In the genomic region with DNA sequence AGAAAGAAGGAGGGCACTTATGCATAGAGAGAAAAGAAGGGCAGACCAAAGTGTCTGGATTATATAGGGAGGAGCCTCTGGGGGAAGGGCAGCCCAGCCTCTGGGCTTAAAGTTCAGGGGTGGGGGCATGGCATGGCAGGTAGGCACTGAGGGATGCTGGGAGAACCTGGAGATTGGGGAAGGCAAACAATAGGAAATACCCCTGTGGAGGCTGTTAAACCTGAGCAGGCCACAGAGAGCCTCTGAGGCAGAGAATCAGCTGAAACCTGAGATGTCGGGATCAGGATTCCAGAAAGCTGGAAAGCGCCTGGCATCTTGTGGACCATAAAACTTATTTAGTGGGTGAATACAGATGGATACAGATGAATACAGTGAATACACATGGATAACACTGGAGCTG, we compare ENCODE assay signal across 25 mouse cellular contexts. TPM values are rescaled to one million over a fixed set of nuclear protein-coding genes. Genes with fewer than 3 reads are reported as not detected.
DNase-seq lines count a peak whose midpoint lies in the region; ATAC-seq and TF ChIP-seq lines count a peak whose summit lies in the region.
"Had no signal": no experiment of that assay in that cellular context is flagged by ENCODE, and none has a peak within 500 bp of the region (broad histone marks: within the 10 kb centered on the region; RNA-seq: fewer than 3 reads in every experiment).

No protein-coding gene starts in this region.

- no peak overlapping the region for H3K27ac ChIP-seq in kidney, postnatal 0 days
- no peak overlapping the region; the same call in 1 of the 2 replicates for H3K27ac ChIP-seq in limb, embryonic 11.5 days (replicated peaks; ENCODE audit: low read depth, low read length)

- no peak overlapping the region for H3K4me2 ChIP-seq in kidney, postnatal 0 days (ENCODE audit: low read length)
- no peak overlapping the region for H3K4me2 ChIP-seq in limb, embryonic 11.5 days (ENCODE audit: low read depth, severe bottlenecking)

- no peaks in the 10 kb centered on the region for H3K36me3 ChIP-seq in kidney, postnatal 0 days (ENCODE audit: insufficient read depth, low read length)
- H3K36me3 ChIP-seq in limb, embryonic 11.5 days (ENCODE audit: control insufficient read depth, insufficient read depth, low read length): no peaks in the 10 kb centered on the region

- 51% methylated on average over 2 of the region's 2 CpGs for WGBS in kidney, postnatal 0 days
- 57% methylated on average over 2 of the region's 2 CpGs for WGBS in limb, embryonic 11.5 days

- DNase-seq in cerebellum, adult 11-12 months: peak; percentile 36
- DNase-seq in cerebellum, adult 18-20 months: no peak
- DNase-seq in kidney, postnatal 0 days (ENCODE audit: low spot score): peak; percentile 33
- no peak for DNase-seq in kidney, postnatal 4 days
- DNase-seq in limb, embryonic 11.5 days (ENCODE audit: low spot score): peak; percentile 41
- no peak for DNase-seq in lung, postnatal 4 days
- DNase-seq in gastrocnemius, postnatal 14 days: no peak
- DNase-seq: adrenal gland, postnatal 25 days; cerebellum, adult 2 months; cerebellum, postnatal 25 days; gastrocnemius, postnatal 25 days; heart, adult 2 months; heart, postnatal 10 days; lung, embryonic 14.5 days; lung, postnatal 14 days; right cerebral cortex, postnatal 14 days; thymus, postnatal 14 days had no signal

- intact Hi-C loops in gastrocnemius, postnatal 14 days (cut with DNase I; ENCODE audit: low total_unique reads): no loop called here

- no peak overlapping the region for H3K9ac ChIP-seq in kidney, postnatal 0 days (ENCODE audit: low read depth, low read length)
- H3K9ac ChIP-seq in limb, embryonic 11.5 days (ENCODE audit: low read length): no peak overlapping the region
- H3K9ac ChIP-seq: forebrain, embryonic 13.5 days; heart, embryonic 13.5 days; hindbrain, embryonic 14.5 days; lung, embryonic 14.5 days had no signal

- H3K4me1 ChIP-seq in kidney, postnatal 0 days (replicated peaks; ENCODE audit: insufficient read depth, low read length): peaks cover 13% of the 10 kb centered on the region
- peaks cover 17% of the 10 kb centered on the region; the same call in 1 of the 2 replicates for H3K4me1 ChIP-seq in limb, embryonic 11.5 days (ENCODE audit: control insufficient read depth, insufficient read depth, low read length)

- no peak overlapping the region for H3K4me3 ChIP-seq in kidney, postnatal 0 days (replicated peaks; ENCODE audit: low read depth, low read length)
- H3K4me3 ChIP-seq in limb, embryonic 11.5 days (ENCODE audit: low read depth, low read length): no peak overlapping the region
- H3K4me3 ChIP-seq: heart, adult 2 months; midbrain, embryonic 10.5 days had no signal

- H3K27me3 ChIP-seq in kidney, postnatal 0 days (ENCODE audit: insufficient read depth, low read length): no peaks in the 10 kb centered on the region
- H3K27me3 ChIP-seq in limb, embryonic 11.5 days (ENCODE audit: control insufficient read depth, insufficient read depth, low read length): no peaks in the 10 kb centered on the region
- H3K27me3 ChIP-seq: CH12.LX; forebrain, embryonic 13.5 days; heart, embryonic 13.5 days; liver, embryonic 15.5 days had no signal

- ATAC-seq in kidney, postnatal 0 days (replicated peaks; ENCODE audit: low FRiP score, low read depth): no peak
- no peak for ATAC-seq in limb, embryonic 11.5 days (ENCODE audit: insufficient number of reproducible peaks, low FRiP score, low TSS enrichment, low read depth)
- ATAC-seq: forebrain, embryonic 13.5 days; intestine, postnatal 0 days had no signal

- no peaks in the 10 kb centered on the region for H3K9me3 ChIP-seq in kidney, postnatal 0 days (replicated peaks; ENCODE audit: low read length)
- H3K9me3 ChIP-seq in limb, embryonic 11.5 days (ENCODE audit: control insufficient read depth, low read length): no peaks in the 10 kb centered on the region
- H3K9me3 ChIP-seq: forebrain, embryonic 13.5 days; heart, embryonic 13.5 days; liver, embryonic 15.5 days; midbrain, embryonic 10.5 days had no signal

- TF ChIP-seq CTCF in kidney, postnatal 0 days (IDR thresholded peaks at IDR 0.05; ENCODE audit: low read depth): no peak

RNA-seq across cellular contexts. Expression of gene Tomm34, which starts 1.1 kb away (rescaled TPM):
- 42.3 and 49.8 TPM in 2 replicates for polyA plus RNA-seq in kidney, postnatal 0 days (2015; fragmentation: Nextera tagmentation; extraction: Ambion mirVana)
- 63.5 and 66.9 TPM in 2 replicates for polyA plus RNA-seq in limb, embryonic 11.5 days (2014; fragmentation: Nextera tagmentation; extraction: Ambion mirVana)
- total RNA-seq in gastrocnemius, postnatal 14 days (2021): 10 to 100 TPM; 11.7 to 14.6 TPM

RNA-seq across cellular contexts. Expression of gene Stk4, which starts 2.0 kb away (rescaled TPM):
- polyA plus RNA-seq in kidney, postnatal 0 days (2015; fragmentation: Nextera tagmentation; extraction: Ambion mirVana): 15.2 and 17.1 TPM in 2 replicates
- 27.2 and 30.9 TPM in 2 replicates for polyA plus RNA-seq in limb, embryonic 11.5 days (2014; fragmentation: Nextera tagmentation; extraction: Ambion mirVana)
- total RNA-seq in gastrocnemius, postnatal 14 days (2021): 10 to 100 TPM; 10.0 to 10.3 TPM

RNA-seq across cellular contexts. Expression of gene Pabpc1l, which starts 46.9 kb away (rescaled TPM):
- polyA plus RNA-seq in kidney, postnatal 0 days (2015; fragmentation: Nextera tagmentation; extraction: Ambion mirVana): 2.7 and 4.0 TPM in 2 replicates
- polyA plus RNA-seq in limb, embryonic 11.5 days (2014; fragmentation: Nextera tagmentation; extraction: Ambion mirVana): 2.2 and 2.8 TPM in 2 replicates
- total RNA-seq in gastrocnemius, postnatal 14 days (2021): under 1 TPM; 0.84 TPM
- polyA plus RNA-seq: liver, adult 2 months had no signal

Comparison
In these comparisons a context has a peak if more than half of its experiments do, and no peak if none do; other contexts are left out.
1. DNase-seq: peak in cerebellum, adult 11-12 months (single experiment), kidney, postnatal 0 days (single experiment) and limb, embryonic 11.5 days (single experiment); none in cerebellum, adult 18-20 months (0 of 2), kidney, postnatal 4 days (0 of 2), lung, postnatal 4 days (0 of 2) and gastrocnemius, postnatal 14 days (single experiment).